8 mouse cellular contexts compared by ENCODE assay signal in genomic region chr12:111537796-111538291, GRCm38 (mm10). TPM values are rescaled to one million over a fixed set of nuclear protein-coding genes. Genes with fewer than 3 reads are reported as not detected.
DNase-seq lines count a peak whose midpoint lies in the region; ATAC-seq and TF ChIP-seq lines count a peak whose summit lies in the region.

Eif5 (plus strand) TSS chr12:111538016.

- peak within 1 kb of the TSS; percentile 84 for H3K4me3 ChIP-seq in G1E (ENCODE audit: low read depth, low read length)
- H3K4me3 ChIP-seq in forebrain, embryonic 16.5 days (replicated peaks; ENCODE audit: low read length): peak within 1 kb of the TSS; percentile 93
- H3K4me3 ChIP-seq in layer of hippocampus, adult 2 months: peak within 1 kb of the TSS; percentile 93
- H3K4me3 ChIP-seq in lung, embryonic 14.5 days (ENCODE audit: low read depth, low read length): peak within 1 kb of the TSS; percentile 97
- peak within 1 kb of the TSS; percentile 96 for H3K4me3 ChIP-seq in olfactory bulb, adult 2 months (ENCODE audit: insufficient read depth, low read depth, low read length)
- H3K4me3 ChIP-seq in thymus, adult 2 months (ENCODE audit: control insufficient read depth, insufficient read depth, low read length): peak within 1 kb of the TSS; percentile 79

- WGBS in forebrain, embryonic 16.5 days: 0% methylated on average over 44 of the region's 47 CpGs
- under 1% methylated on average over 42 of the region's 47 CpGs for WGBS in lung, embryonic 14.5 days
- under 1% methylated on average over 47 of the region's 47 CpGs for WGBS in olfactory bulb, adult 2 months
- WGBS in thymus, adult 2 months: under 1% methylated on average over 45 of the region's 47 CpGs

- peaks cover 67% of the 10 kb centered on the region for H3K4me1 ChIP-seq in G1E (ENCODE audit: insufficient read depth, low read depth, low read length)
- H3K4me1 ChIP-seq in forebrain, embryonic 16.5 days (replicated peaks; ENCODE audit: control insufficient read depth, insufficient read depth, low read length): peaks cover 26% of the 10 kb centered on the region
- H3K4me1 ChIP-seq in lung, embryonic 14.5 days (ENCODE audit: insufficient read depth): 0 out of 2 replicates have a peak, but pooled peaks cover 3% of the 10 kb centered on the region
- peaks cover 7% of the 10 kb centered on the region for H3K4me1 ChIP-seq in olfactory bulb, adult 2 months (ENCODE audit: control insufficient read depth, insufficient read depth, low read length)
- H3K4me1 ChIP-seq in thymus, adult 2 months (replicated peaks; ENCODE audit: control insufficient read depth, insufficient read depth, low read length): peaks cover 6% of the 10 kb centered on the region

- peak; percentile 79 for TF ChIP-seq POLR2A in olfactory bulb, adult 2 months (IDR thresholded peaks at IDR 0.05; ENCODE audit: insufficient read depth, low read depth, low read length)
- peak; percentile 94 for TF ChIP-seq POLR2A in thymus, adult 2 months (IDR thresholded peaks at IDR 0.05; ENCODE audit: control insufficient read depth, extremely low read depth, insufficient read depth, low read length, poor library complexity)

- peak within 1 kb of the TSS; percentile 72 for H3K4me2 ChIP-seq in forebrain, embryonic 16.5 days (ENCODE audit: low read length)
- peak within 1 kb of the TSS; percentile 70 for H3K4me2 ChIP-seq in lung, embryonic 14.5 days

- peak within 1 kb of the TSS; percentile 96 for H3K9ac ChIP-seq in forebrain, embryonic 16.5 days (replicated peaks; ENCODE audit: low read depth, low read length)
- peak within 1 kb of the TSS; percentile 96 for H3K9ac ChIP-seq in lung, embryonic 14.5 days

- H3K36me3 ChIP-seq in G1E (replicated peaks): peaks cover 48% of the 10 kb centered on the region
- H3K36me3 ChIP-seq in forebrain, embryonic 16.5 days (ENCODE audit: control insufficient read depth, insufficient read depth): peaks cover 9% of the 10 kb centered on the region
- H3K36me3 ChIP-seq in lung, embryonic 14.5 days (ENCODE audit: insufficient read depth): peaks cover 41% of the 10 kb centered on the region
- H3K36me3 ChIP-seq in thymus, adult 2 months (ENCODE audit: control insufficient read depth, insufficient read depth, low read length): peaks cover 36% of the 10 kb centered on the region

- H3K27me3 ChIP-seq in G1E (ENCODE audit: insufficient read depth, low read length): peaks cover 7% of the 10 kb centered on the region
- H3K27me3 ChIP-seq in forebrain, embryonic 16.5 days (replicated peaks; ENCODE audit: control insufficient read depth, insufficient read depth, low read length): no peaks in the 10 kb centered on the region
- no peaks in the 10 kb centered on the region for H3K27me3 ChIP-seq in lung, embryonic 14.5 days (ENCODE audit: insufficient read depth, low read length)
- H3K27me3 ChIP-seq in thymus, adult 2 months (ENCODE audit: control insufficient read depth, insufficient read depth, low read length): no peaks in the 10 kb centered on the region

- intact Hi-C loops in heart, postnatal 36 days (cut with DNase I): loop anchor here (2.0 kb wide), 1 partner anchor 37 kb away; the partner anchor contains the start of gene Mark3

- DNase-seq in G1E (ENCODE audit: low spot score): peak; percentile 100
- DNase-seq in cerebellum, adult 18-20 months: peak; percentile 99
- peak; percentile 100 for DNase-seq in heart, postnatal 36 days
- peak; percentile 99 for DNase-seq in layer of hippocampus, adult 2 months (ENCODE audit: low spot score in 2 of 2)
- DNase-seq in lung, embryonic 14.5 days: peak; percentile 99
- peak; percentile 99 for DNase-seq in thymus, adult 2 months

- ATAC-seq in G1E (ENCODE audit: extremely low read depth, insufficient number of reproducible peaks, low FRiP score, poor library complexity, severe bottlenecking): peak; percentile 97
- ATAC-seq in forebrain, embryonic 16.5 days: peak; percentile 99
- ATAC-seq in lung, embryonic 14.5 days (ENCODE audit: insufficient read depth): peak; percentile 99

- no peaks in the 10 kb centered on the region; the same call in 1 of the 2 replicates for H3K9me3 ChIP-seq in G1E (replicated peaks)
- no peaks in the 10 kb centered on the region for H3K9me3 ChIP-seq in forebrain, embryonic 16.5 days (ENCODE audit: control insufficient read depth, low read length)
- no peaks in the 10 kb centered on the region for H3K9me3 ChIP-seq in lung, embryonic 14.5 days (ENCODE audit: low read depth, low read length)

- H3K27ac ChIP-seq in forebrain, embryonic 16.5 days (ENCODE audit: low read length): peak within 1 kb of the TSS; percentile 97
- H3K27ac ChIP-seq in layer of hippocampus, adult 2 months: peak within 1 kb of the TSS; percentile 98
- H3K27ac ChIP-seq in lung, embryonic 14.5 days (ENCODE audit: low read depth): peak within 1 kb of the TSS; percentile 97
- peak within 1 kb of the TSS; percentile 94 for H3K27ac ChIP-seq in olfactory bulb, adult 2 months (ENCODE audit: insufficient read depth, low read depth, low read length)
- peak within 1 kb of the TSS; percentile 14 for H3K27ac ChIP-seq in thymus, adult 2 months (ENCODE audit: control insufficient read depth, insufficient read depth, low read length)

- TF ChIP-seq CTCF in G1E (IDR thresholded peaks at IDR 0.05; ENCODE audit: low read depth, low read length): no peak
- TF ChIP-seq CTCF in layer of hippocampus, adult 2 months (conservative IDR thresholded peaks at IDR 0.05): no peak
- no peak for TF ChIP-seq CTCF in lung, embryonic 14.5 days (IDR thresholded peaks at IDR 0.05; ENCODE audit: low read depth)
- no peak for TF ChIP-seq CTCF in olfactory bulb, adult 2 months (IDR thresholded peaks at IDR 0.05; ENCODE audit: insufficient read depth, low read depth, low read length)
- no peak for TF ChIP-seq CTCF in thymus, adult 2 months (IDR thresholded peaks at IDR 0.05; ENCODE audit: borderline replicate concordance, control insufficient read depth, extremely low read depth, insufficient read depth, low read length, poor library complexity)

RNA-seq across cellular contexts. Expression of gene Eif5, which starts in this region (rescaled TPM):
- 512 and 637 TPM in 2 replicates for total RNA-seq in G1E (2014; fragmentation: Nextera tagmentation)
- 260 and 285 TPM in 2 replicates for total RNA-seq in G1E (2017)
- polyA plus RNA-seq in G1E (2012): 107 and 121 TPM in 2 replicates
- 549 and 607 TPM in 2 replicates for polyA plus RNA-seq in forebrain, embryonic 16.5 days (2015; fragmentation: Nextera tagmentation; extraction: Ambion mirVana)
- total RNA-seq in heart, postnatal 36 days (2021): 100 to 1,000 TPM; 130 to 152 TPM
- 100 to 1,000 TPM; 253 to 260 TPM for total RNA-seq in layer of hippocampus, adult 2 months (2021)
- 479 and 486 TPM in 2 replicates for polyA plus RNA-seq in lung, embryonic 14.5 days (2014; fragmentation: Nextera tagmentation; extraction: Ambion mirVana)
- 214 TPM in 1 of 2 replicates, not detected in the other for polyA plus RNA-seq in olfactory bulb, adult 2 months (2012; ENCODE audit: insufficient read depth, insufficient read length, low replicate concordance, missing spikeins)
- polyA plus RNA-seq in thymus, adult 2 months (2012; rRNA removed): 88.0 and 124 TPM in 2 replicates

Comparison
In these comparisons a context has a peak if more than half of its experiments do, and no peak if none do; other contexts are left out.
1. Peak in every context shown above with its lines: DNase-seq, ATAC-seq, H3K4me3 ChIP-seq and H3K27ac ChIP-seq.
2. H3K27ac ChIP-seq: peak in every context shown above with its lines; median percentile 98 in layer of hippocampus, adult 2 months; 97 in forebrain, embryonic 16.5 days; 97 in lung, embryonic 14.5 days; 94 in olfactory bulb, adult 2 months; 14 in thymus, adult 2 months.